Mouse (Mus musculus): ENCODE measurements around the gene Zfp276. TPM values are rescaled to one million over a fixed set of nuclear protein-coding genes. Genes with fewer than 3 reads are reported as not detected.
A peak's percentile ranks its signal among the peaks of the same experiment; 100 is the strongest.

Zfp276 gene
- polyA plus RNA-seq, 1 experiment = 30.9 TPM

GRCm38 (mm10) chr8:123231742-123232141 lies 22.3 kb upstream of the Zfp276 start:
- H3K27ac ChIP-seq (ENCODE audit: insufficient read depth, low read length) = no peak overlapping the region
- H3K4me1 ChIP-seq (ENCODE audit: control insufficient read depth, insufficient read depth, low read length) = peaks cover 4% of the 10 kb centered on the region
- no peak overlapping the region for H3K4me3 ChIP-seq (ENCODE audit: insufficient read depth, low read length)
- no peak for TF ChIP-seq CTCF (IDR thresholded peaks at IDR 0.05; ENCODE audit: extremely low read depth, insufficient read depth, low read length)
- no peak for TF ChIP-seq POLR2A (IDR thresholded peaks at IDR 0.05; ENCODE audit: extremely low read depth, insufficient read depth, low read length)

GRCm38 (mm10) chr8:123232553-123232952 lies 21.4 kb upstream of the Zfp276 start:
- H3K4me3 ChIP-seq (ENCODE audit: insufficient read depth, low read length) = no peak overlapping the region
- H3K27ac ChIP-seq (ENCODE audit: insufficient read depth, low read length) = peak overlapping the region; percentile 51; the same call in 1 of the 2 replicates
- peaks cover 4% of the 10 kb centered on the region for H3K4me1 ChIP-seq (ENCODE audit: control insufficient read depth, insufficient read depth, low read length)
- TF ChIP-seq POLR2A (IDR thresholded peaks at IDR 0.05; ENCODE audit: extremely low read depth, insufficient read depth, low read length) = no peak; the same call in 1 of the 2 replicates
- no peak for TF ChIP-seq CTCF (IDR thresholded peaks at IDR 0.05; ENCODE audit: extremely low read depth, insufficient read depth, low read length)

- TF ChIP-seq POLR2A (IDR thresholded peaks at IDR 0.05; ENCODE audit: extremely low read depth, insufficient read depth, low read length) (peak; percentile 57; the same call in 1 of the 2 replicates), CTCF (IDR thresholded peaks at IDR 0.05; ENCODE audit: extremely low read depth, insufficient read depth, low read length) (no peak)
- H3K27ac ChIP-seq (ENCODE audit: insufficient read depth, low read length) = peak overlapping the region; percentile 51; the same call in 1 of the 2 replicates
- H3K4me3 ChIP-seq (ENCODE audit: insufficient read depth, low read length) = peak overlapping the region; percentile 89; the same call in 1 of the 2 replicates
- peaks cover 2% of the 10 kb centered on the region for H3K4me1 ChIP-seq (ENCODE audit: control insufficient read depth, insufficient read depth, low read length)
Observed at GRCm38 (mm10) chr8:123233300-123233699, 20.7 kb upstream of the Zfp276 start.

GRCm38 (mm10) chr8:123233760-123234159 lies 20.2 kb upstream of the Zfp276 start:
- peaks cover 2% of the 10 kb centered on the region for H3K4me1 ChIP-seq (ENCODE audit: control insufficient read depth, insufficient read depth, low read length)
- H3K27ac ChIP-seq (ENCODE audit: insufficient read depth, low read length) = peak overlapping the region; percentile 22
- peak overlapping the region; percentile 89 for H3K4me3 ChIP-seq (ENCODE audit: insufficient read depth, low read length)
- TF ChIP-seq CTCF (IDR thresholded peaks at IDR 0.05; ENCODE audit: extremely low read depth, insufficient read depth, low read length) (no peak), POLR2A (IDR thresholded peaks at IDR 0.05; ENCODE audit: extremely low read depth, insufficient read depth, low read length) (no peak)

- TF ChIP-seq CTCF (IDR thresholded peaks at IDR 0.05; ENCODE audit: extremely low read depth, insufficient read depth, low read length) (no peak), POLR2A (IDR thresholded peaks at IDR 0.05; ENCODE audit: extremely low read depth, insufficient read depth, low read length) (peak; percentile 87)
- Histone ChIP-seq H3K4me1 (ENCODE audit: control insufficient read depth, insufficient read depth, low read length) (peaks cover 2% of the 10 kb centered on the region), H3K27ac (ENCODE audit: insufficient read depth, low read length) (peak overlapping the region; percentile 76), H3K4me3 (ENCODE audit: insufficient read depth, low read length) (peak overlapping the region; percentile 89)
Observed at GRCm38 (mm10) chr8:123234918-123235519, 19.0 kb upstream of the Zfp276 start.

GRCm38 (mm10) chr8:123235520-123236497 lies 18.2 kb upstream of the Zfp276 start, which contains the start of gene Spata2l:
TSS of gene Spata2l (minus strand) at chr8:123236233.
- Histone ChIP-seq H3K27ac (ENCODE audit: insufficient read depth, low read length) (peak within 1 kb of the TSS; percentile 76), H3K4me3 (ENCODE audit: insufficient read depth, low read length) (peak within 1 kb of the TSS; percentile 89), H3K4me1 (ENCODE audit: control insufficient read depth, insufficient read depth, low read length) (peaks cover 2% of the 10 kb centered on the region)
- TF ChIP-seq POLR2A (IDR thresholded peaks at IDR 0.05; ENCODE audit: extremely low read depth, insufficient read depth, low read length) = peak; percentile 74; the same call in 1 of the 2 replicates
- no peak for TF ChIP-seq CTCF (IDR thresholded peaks at IDR 0.05; ENCODE audit: extremely low read depth, insufficient read depth, low read length)

GRCm38 (mm10) chr8:123239398-123239797 lies 14.6 kb upstream of the Zfp276 start:
- Histone ChIP-seq H3K4me1 (ENCODE audit: control insufficient read depth, insufficient read depth, low read length) (no peaks in the 10 kb centered on the region), H3K27ac (ENCODE audit: insufficient read depth, low read length) (no peak overlapping the region), H3K4me3 (ENCODE audit: insufficient read depth, low read length) (no peak overlapping the region)
- TF ChIP-seq CTCF (IDR thresholded peaks at IDR 0.05; ENCODE audit: extremely low read depth, insufficient read depth, low read length) (no peak), POLR2A (IDR thresholded peaks at IDR 0.05; ENCODE audit: extremely low read depth, insufficient read depth, low read length) (no peak)

GRCm38 (mm10) chr8:123242107-123242923 lies 11.7 kb upstream of the Zfp276 start:
- TF ChIP-seq CTCF (IDR thresholded peaks at IDR 0.05; ENCODE audit: extremely low read depth, insufficient read depth, low read length) (no peak), POLR2A (IDR thresholded peaks at IDR 0.05; ENCODE audit: extremely low read depth, insufficient read depth, low read length) (no peak)
- H3K4me3 ChIP-seq (ENCODE audit: insufficient read depth, low read length) = no peak overlapping the region
- no peaks in the 10 kb centered on the region for H3K4me1 ChIP-seq (ENCODE audit: control insufficient read depth, insufficient read depth, low read length)
- H3K27ac ChIP-seq (ENCODE audit: insufficient read depth, low read length) = no peak overlapping the region

- no peak overlapping the region for H3K27ac ChIP-seq (ENCODE audit: insufficient read depth, low read length)
- TF ChIP-seq CTCF (IDR thresholded peaks at IDR 0.05; ENCODE audit: extremely low read depth, insufficient read depth, low read length) (no peak), POLR2A (IDR thresholded peaks at IDR 0.05; ENCODE audit: extremely low read depth, insufficient read depth, low read length) (no peak)
- no peaks in the 10 kb centered on the region for H3K4me1 ChIP-seq (ENCODE audit: control insufficient read depth, insufficient read depth, low read length)
- H3K4me3 ChIP-seq (ENCODE audit: insufficient read depth, low read length) = no peak overlapping the region
Observed at GRCm38 (mm10) chr8:123243053-123243452, 10.9 kb upstream of the Zfp276 start.
